Mouse (Mus musculus) MEL-GATA-1-ER (cell line): ENCODE results near the gene Rogdi.

Experiments
- DNase-seq: peaks from one replicate; pipeline ENCODE4 v3.0.0-alpha.2; 2012; ENCODE audit warnings: low read depth; ENCODE audit errors: extremely low read depth

The Rogdi gene

DNA sequence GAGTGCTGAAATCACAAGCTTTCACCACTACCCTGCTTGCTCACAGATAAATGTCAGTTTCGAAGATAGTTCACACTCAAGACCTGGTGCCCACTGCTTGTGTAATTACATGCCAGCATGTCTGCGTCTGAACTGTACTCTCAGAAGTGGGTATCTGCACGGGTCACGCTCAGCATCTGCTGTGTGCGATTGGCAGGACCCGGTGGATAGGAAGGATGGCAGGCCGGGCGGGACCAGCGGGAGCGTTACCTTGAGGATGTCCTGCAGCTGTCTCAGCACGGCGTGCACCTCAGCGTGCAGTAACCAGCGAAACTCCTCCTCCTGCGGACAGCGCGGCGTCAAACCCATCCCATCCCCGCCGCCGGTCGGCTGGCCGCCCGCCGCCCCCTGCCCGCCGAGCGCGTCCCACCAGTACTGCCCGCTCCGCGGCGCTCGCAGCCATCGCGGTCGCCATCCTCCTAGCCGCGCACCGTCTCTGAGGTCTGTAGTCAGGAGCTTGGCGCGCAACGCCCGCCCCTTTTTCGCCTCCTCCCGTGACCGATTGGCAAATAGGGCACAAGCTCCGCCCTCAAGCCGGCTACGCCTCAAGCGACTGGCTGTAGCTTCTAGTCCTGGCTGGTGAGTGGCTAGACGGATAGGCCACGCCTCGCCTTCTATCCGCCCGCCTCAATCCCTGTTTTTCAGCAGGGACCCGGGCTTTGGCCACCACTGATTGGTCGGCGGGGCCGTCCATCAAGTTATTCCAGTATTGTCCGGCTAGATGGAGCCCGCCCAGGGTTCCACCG, at the start of gene Rogdi:
Gene Rogdi, minus strand, starts transcription at position 500 of the 785 bp plus-strand sequence.
- peak; percentile 96 for DNase-seq

DNA sequence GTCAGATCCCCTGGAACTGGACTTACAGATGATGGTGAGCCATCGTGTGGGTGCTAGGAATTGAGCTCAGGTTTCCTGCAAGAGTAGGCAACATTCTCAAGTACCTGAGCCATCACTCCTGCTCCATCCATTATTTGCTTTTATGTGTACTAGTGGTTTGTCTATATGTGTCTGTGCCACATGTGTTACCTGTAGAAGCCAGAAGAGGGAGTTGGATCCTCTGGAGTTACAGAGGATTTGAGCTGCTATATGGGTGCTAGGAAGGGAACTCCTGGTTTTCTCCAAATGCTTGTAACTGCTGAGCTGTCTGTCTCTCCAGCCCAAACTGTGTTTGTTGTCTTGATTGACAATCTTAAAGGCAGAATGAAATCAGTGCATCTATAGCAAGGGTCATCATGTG, 44.8 kb upstream of the Rogdi start:
- no peak for DNase-seq

DNA sequence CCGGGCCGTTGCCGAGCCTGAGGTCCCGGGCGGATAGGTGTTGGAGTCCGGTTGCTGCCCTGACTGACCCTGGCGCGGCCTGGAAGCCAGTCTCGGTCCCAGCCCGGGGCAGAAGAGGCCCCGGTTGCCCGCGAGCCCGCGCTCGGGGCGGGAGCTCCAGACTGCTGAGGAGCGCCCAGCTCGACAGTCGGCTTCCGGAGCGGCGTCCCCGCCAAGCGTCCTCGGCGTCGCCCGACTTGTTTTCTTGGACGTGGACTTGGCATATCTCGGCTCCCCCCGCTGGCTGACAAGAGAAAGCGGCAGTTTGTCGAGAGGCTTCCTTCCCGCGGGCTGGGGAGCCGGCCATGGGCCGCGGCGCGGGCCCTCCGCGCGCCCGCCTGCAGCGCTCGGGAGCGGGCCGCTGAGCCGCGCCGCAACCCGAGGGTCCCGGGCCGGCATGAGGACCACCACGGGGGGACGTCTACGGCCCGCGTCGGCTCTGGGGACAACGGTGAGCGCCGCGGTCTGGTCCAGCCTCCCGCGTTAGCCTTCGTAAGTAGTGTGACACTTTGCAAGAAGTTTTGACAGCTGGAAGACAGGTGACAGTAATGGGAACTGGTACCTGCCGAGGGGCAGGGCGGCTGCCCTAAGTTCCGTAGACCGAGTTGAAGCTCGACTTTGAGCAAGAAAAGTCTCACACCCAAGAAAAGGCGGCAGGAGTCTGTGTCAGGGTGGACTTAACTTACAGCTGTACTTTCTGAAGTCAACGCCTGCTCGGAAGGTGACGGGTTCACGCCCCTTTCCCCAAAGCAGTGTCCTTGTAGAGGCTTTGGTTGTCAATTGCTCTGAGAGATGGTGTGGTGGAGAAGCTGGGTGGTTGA, 37.1 kb upstream of the Rogdi start:
- DNase-seq: no peak

DNA sequence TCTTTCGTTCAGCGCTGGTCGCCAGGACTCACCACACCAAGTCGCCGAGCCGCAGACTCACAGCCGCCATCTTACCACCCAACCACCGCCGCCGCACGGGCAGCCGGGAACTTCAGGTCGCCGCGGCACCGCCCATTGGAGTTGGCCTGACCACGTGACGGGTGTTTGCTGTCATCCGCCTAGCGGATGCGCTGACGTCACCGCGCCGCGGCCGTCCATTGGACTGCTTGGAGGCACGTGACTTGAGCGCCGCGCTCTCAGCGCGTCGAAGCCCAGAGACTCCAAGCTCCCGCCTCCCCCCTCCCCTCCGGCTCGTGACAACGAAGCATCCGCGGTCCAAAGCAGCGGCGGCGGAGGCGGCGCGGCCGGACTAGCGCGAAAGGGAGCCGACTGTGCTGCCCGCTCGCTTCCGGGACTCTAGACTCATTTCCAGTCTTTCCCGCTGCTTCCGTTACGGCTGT, 36.5 kb upstream of the Rogdi start, which contains the start of the genes Glyr1 and Ubn1:
Gene Glyr1, minus strand, starts transcription at position 90 of the 461 bp plus-strand sequence.
Gene Ubn1, plus strand, starts transcription at position 284 of the 461 bp plus-strand sequence.
- DNase-seq: peak; percentile 95

DNA sequence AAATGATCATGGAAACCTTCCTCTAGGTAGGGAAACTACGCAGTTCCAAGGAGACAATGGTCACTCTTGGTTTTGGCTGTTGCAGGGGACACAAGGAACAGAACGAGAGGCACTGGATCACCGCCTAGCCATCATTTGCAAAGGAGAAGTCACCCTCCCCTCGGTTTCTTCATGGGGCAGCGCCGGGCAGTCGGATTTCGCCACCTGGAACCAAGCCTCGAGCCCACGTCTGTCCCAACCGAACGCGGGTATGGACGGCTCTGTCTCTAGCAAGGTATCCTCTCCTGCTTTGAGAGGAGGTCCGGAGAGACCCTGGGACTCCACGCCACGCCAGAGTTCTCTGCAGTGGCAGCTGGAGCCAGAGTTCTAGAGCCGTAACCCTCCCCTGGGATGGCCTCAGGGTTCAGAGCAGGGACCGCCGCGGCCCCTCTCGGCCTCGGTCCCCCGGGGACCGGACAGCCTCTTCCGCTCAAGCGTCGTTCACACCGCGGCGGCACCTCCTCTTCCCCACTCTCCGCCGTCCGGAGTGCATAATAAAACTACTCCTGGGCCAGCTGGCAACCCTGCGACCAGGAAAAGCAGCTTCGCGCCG, 35.9 kb upstream of the Rogdi start:
- DNase-seq: no peak

DNA sequence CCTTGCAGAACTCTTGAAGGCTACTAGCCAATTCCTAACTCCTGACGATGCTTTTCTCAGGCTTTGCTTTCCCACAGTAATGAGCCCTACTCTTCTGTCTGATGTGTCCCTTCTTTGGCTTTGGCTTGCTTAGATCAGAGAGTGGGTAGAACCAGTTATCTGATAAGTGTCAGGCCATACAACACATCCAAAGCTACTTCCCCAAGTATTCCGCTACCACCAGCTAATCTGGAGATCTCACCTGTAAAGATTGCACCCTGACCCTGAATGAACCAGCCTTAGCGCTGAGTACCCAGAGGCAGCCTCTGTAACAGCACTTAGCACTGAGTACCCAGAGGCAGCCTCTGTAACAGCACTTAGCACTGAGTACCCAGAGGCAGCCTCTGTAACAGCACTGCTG, 32.0 kb upstream of the Rogdi start:
- no peak for DNase-seq

DNA sequence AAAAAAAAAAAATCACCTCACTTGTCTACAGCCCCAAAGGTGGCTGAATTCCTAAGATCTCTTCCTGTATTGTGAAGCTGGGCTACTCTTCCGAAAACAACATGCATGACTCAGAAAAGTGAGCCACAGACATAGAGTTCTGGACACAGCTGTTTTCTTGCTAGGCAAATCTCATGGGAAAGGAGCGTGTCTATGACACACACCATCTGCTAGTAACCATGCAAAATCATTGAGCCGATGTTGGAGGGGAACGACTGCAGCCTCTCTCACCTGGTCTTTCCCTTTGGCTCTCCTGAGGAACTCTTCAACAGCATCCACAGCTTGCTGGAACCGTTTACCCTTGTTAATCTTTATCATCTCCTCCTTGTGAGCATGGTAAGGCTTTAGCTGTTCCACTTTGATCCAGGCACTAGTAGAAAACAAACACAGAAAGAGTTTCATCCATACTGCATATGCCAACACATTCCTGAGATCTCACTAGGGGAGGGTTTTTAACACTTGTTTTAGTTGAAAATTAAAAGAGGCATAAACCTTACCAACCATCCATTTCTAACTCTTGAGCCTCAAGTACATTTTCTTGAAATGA, 23.4 kb upstream of the Rogdi start:
- DNase-seq: no peak

DNA sequence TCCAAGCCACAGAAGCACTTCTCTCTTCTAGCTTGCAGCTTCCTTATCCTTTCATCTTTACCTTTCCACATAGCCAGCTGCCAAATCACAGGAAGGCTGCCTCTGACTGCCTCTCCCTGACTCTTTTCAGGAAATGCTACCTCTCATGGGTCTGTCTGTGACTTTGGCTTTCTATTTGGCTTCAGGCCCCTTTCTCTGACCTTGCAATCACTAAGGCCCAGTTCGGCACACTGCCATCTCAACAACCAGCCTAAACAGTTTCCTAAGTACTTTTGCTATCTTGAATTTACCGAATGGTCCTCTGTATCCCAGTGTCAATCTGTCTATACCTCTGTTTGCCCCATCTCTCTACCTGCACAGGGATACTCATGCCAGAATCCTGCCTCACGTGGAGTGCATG, 22.2 kb upstream of the Rogdi start:
- no peak for DNase-seq

DNA sequence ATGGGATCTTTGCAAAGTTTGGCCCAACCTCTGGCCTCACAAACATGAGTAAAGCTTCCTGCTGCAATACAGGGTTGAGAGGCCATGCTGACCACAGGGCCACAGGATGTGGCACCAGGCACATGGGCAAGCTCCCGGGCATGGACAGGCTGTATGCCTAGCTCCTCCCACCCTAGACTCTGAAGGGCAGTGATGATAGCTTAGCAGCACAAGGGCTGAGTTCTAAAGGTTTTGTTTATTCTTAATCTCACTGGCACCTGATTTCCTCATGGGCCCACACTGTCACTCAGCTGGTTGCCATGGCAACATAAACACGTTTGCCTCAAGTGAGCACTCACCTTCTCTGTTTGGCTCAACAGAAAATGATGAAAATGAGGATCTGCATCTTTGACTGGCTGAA, 16.5 kb upstream of the Rogdi start:
- no peak for DNase-seq

DNA sequence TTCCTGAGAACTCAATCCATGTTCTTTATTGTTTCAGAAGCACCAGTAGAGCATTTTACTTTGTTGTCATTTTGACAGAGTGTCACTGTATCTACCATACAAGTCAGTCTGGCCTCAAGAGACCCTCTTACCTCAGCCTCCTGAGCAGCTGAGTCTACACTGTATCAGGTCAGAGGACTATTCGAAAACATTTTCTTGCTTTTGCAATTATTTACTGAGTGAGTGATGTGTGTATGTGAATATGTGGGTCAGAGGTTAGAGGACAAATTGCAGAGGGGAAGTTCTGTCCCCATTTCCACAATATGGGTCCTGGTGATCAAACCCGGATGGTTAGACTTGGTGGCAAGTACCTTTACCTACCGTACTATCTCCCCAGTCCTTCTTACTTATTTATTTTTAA, 10.7 kb upstream of the Rogdi start:
- DNase-seq: no peak

DNA sequence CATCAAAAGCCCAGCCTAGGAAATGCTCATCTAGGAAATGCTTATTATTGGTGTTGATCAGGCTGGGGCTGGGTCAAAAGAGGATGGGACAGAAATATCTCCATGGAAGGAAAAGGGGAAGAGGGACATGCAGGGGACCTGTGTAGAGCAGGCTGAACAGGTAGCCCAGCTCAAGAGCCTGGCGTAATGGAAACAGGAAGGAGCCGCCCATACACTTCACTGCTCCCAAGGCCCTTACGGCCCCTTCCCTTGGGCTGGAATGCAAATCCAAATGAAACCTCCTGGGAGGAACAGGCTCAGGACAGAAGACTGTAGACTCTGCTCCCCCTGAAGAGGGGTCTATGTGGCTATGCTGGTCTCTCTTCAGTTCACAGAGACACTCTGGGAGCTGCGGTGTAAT, 1.2 kb upstream of the Rogdi start:
- no peak for DNase-seq

DNA sequence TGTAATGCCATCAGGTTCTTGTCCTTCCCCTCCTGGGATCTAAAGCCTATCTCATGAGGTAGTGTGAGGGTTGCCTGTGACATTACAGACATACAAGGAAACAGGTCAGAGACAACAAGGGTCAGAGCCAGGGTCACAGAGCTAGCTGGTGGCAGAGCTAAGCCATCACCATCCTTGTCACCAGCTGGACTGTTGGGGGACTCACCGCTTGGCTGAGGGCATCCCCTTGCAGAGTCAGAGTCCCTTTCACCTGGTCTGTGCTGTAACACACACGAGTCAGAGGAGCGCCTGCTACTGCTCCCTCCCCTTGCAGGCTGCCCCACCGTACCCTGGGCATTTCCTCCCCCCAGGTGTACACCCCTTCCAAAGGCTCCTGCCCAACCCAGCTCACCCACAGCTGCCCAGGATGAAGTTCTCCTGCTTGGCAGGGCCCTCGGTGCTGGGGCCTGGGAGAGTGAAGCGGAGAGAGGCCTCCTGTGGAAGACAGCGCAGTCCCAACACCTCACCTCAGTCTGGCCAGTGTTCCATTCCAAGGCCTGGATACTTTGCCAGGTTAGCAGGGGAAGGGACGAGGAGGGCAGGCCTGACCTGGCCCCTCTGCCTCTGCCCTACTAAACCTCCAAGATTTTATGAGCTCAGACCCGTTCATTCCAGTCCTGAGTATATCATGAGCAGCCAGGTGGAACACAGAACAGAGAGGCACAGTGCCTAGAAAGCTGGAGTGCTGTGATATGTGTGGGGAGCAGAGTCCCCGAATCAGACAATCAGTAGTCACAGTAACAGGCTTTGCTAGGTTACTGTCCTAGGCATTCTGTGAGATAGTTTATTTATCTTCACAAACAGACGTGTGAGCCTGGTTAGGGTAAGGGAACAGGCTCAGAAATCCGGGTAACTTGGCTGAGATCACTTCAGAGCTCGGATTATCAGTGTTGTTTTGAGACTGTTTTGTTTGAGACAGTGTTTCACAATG, 1.0 kb downstream of the Rogdi start:
- peak; percentile 77 for DNase-seq

DNA sequence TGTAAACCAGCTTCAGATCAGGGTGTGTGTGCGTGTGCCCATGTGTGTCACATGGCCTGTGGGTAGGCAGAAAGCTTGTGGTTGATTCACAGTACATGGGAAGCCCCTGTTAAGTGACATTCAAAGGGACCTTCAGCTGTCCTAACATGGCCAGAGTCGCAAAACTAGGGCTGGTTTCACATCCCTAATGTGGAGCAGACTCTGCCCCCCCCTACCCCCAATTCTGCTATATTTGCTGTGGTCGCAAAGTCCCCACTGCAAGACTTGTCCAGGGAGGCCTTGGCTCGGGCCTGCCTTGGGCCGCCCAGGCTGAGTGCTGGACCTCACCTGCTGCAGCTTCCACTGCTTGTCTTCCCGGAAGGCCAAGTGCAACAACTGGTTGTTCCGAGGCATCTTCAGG, 2.1 kb downstream of the Rogdi start:
- no peak for DNase-seq

DNA sequence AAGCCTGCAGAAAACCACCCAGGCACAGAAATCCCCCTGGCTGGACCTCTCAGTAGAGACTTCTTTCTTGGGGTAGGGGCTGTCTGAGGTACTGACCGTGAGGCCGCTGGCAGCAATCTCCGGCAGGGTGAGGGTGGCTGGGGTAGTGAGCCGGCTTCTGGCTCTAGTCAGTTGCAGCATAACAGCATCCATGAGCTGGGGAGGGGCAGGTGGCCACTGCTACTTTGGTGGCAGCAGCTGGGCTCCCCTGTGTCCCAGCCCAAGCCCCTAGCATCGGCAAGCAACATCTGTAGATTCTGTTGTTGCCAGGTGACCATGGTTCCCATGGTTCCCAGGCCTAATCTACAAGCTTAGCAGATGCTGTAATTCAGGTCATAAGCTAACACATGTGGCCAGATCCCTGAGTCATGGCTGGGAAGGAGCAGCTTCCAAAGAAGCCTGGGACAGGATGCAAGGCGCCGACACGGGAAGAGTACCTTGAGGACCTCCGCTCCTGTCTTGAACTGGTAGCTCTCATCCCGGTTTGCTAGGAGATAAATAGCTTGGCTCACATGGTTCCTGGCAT, 2.9 kb downstream of the Rogdi start:
- DNase-seq: no peak

DNA sequence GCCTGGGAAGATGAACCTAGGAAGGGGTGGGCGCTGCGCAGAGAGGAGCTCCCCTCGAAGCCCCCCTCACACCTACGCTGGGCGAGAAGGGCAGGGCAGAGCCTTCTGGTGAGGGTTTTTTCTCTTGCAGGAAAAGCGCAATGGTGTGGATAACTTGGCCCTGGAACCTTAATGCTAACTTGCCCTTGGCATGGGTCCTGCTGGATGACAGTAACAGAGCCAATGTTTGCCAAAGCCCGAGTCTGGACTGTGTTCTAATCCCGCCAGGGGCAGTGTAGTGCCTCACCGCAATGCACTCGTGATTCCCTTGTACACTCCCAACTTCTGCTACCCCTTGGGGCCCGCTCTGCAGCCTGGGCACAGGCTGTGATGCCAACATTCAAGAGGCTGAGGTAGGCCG, 5.3 kb downstream of the Rogdi start:
- DNase-seq: no peak

DNA sequence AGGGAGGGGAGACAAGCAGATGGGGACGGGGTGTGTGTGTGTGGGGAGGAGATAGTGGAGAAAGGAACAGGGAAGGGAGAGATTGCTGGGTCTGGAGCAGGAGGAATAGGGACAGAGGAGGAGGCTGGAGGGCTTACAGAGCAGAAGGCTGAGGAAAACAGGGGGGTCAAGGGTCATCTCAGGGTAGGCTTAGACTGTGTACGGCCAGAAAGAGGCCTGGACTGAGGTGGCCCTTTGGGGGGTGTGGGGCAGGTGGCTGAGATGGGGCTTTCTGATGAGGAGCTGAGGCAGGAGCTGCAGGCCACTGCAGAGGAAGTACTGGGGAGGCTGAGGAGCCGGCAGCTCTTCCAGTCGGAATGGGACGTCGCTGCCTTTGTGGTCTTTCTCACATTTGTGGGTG, 5.9 kb downstream of the Rogdi start:
- no peak for DNase-seq

DNA sequence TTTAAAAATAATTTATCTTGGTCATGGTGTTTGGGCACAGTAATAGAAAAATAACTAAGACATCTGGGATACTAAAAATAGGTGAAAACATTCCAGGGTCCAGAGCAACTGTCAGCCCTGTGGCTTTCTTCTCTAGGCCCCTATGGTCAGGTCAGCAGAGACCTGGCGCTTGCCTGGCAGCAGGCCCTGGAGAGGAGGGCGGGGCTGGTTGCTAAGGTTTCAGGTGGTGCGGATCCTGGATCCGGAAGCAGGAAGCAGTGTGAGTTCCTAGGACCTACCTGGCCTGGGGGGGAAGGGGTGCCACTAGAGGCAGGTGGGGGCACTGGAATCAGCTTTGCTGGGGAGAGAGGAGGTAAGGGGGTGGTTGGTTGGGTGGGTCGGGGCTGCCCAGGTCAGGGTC, 6.3 kb downstream of the Rogdi start, which contains the start of gene Smim22:
Gene Smim22, plus strand, starts transcription at position 222 of the 400 bp plus-strand sequence.
- no peak for DNase-seq

DNA sequence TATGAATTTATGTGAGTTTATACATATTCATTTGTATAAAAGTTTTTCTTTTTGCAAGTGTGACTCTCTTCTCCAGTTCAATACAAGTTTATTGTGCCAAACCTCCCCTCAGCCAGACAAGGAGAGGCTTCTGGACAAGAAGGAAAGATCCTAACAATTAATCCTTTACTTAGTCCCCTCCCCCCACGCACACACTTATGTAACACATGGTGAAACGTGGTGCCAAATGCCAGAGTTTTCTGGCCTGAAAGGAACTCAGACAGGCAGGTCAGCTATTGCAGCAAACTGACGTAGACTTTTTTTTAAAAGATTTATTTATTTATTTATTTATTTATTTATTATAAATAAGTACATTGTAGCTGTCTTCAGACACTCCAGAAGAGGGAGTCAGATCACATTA, 12.7 kb downstream of the Rogdi start:
- DNase-seq: no peak

DNA sequence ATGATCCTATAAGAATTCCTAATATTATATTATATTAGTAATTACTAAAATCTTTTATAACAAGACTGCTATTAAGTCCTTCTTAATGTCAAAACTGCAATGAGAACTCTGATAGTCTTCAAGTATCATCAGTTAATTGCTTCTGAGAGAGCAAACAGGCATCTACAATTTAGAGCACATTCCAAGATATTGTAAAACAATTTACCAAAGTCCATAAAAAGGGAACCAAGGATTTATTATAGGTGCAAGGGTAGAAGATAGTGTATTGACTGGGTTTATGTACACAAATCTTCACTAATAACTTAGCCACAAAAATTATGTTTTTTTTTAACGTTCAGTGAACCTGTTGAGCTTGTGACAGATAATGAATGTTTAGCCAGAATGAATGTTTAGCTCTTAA, 14.4 kb downstream of the Rogdi start:
- DNase-seq: no peak

DNA sequence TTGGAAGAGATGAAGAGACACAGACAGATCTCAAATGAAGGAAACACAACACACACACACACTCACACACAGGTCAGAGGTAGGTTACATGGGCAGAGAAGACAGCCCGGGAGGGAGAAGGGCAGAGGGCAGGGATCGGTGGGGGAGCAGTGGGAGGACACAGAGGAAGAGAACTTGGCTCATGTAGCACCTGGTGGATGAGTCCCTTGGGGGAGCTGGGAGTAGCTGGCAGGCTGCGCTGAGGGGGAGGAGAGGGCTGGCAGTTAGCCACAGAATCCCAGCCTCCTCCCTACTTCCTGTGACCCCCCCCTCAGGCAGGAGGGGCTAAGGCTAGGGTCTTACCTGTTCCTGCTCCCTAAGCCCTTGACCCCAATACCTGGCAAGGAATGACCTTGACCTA, 15.8 kb downstream of the Rogdi start, which contains the start of gene Sept12:
Gene Sept12, minus strand, starts transcription at position 300 of the 400 bp plus-strand sequence.
- DNase-seq: no peak
